ENCODE assay signal across 9 mouse cellular contexts in the genomic region with DNA sequence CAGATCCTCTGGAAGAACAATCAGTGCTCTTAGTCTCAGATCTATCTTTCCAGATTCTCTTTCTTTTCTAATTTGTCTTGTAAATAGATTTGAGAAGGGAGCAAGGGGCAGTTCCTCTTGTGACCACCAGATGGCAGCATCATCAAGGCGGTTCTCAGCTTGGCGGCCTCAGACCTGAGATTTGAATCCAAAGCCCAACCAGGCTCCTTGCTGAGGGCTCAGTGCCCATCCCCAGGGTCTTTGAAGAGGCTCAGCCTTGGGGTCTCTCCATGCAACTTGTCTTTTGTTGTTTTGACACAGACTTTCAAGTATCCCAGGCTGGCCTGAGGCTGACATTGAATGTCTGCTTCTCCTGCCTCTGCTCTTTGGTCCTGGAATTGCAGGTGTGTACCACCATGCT. TPM values are rescaled to one million over a fixed set of nuclear protein-coding genes. Genes with fewer than 3 reads are reported as not detected.
DNase-seq lines count a peak whose midpoint lies in the region; ATAC-seq and TF ChIP-seq lines count a peak whose summit lies in the region.
"Had no signal": no experiment of that assay in that cellular context is flagged by ENCODE, and none has a peak within 500 bp of the region (broad histone marks: within the 10 kb centered on the region; RNA-seq: fewer than 3 reads in every experiment).

No protein-coding gene starts in this region.

- DNase-seq in forebrain, postnatal 0 days, result peak; percentile 85
- peak; percentile 68 for DNase-seq in neural tube, embryonic 10.5 days (ENCODE audit: extremely low spot score, low spot score)
- DNase-seq in brain, embryonic 14.5 days (ENCODE audit: low read depth), result peak; percentile 78
- DNase-seq in forelimb bud, embryonic 11.5 days (ENCODE audit: low read depth, low spot score), result peak; percentile 65
- peak; percentile 81 for DNase-seq in lung, embryonic 14.5 days
- peak; percentile 76 for DNase-seq in splenic B cell, adult 2 months (ENCODE audit: low read depth, low spot score)

- no peak overlapping the region for H3K4me3 ChIP-seq in forebrain, postnatal 0 days (ENCODE audit: low read depth, low read length)
- H3K4me3 ChIP-seq in forebrain, embryonic 13.5 days, result no peak overlapping the region
- H3K4me3 ChIP-seq in neural tube, embryonic 15.5 days (replicated peaks), result no peak overlapping the region
- no peak overlapping the region for H3K4me3 ChIP-seq in lung, embryonic 14.5 days (ENCODE audit: low read depth, low read length)
- H3K4me3 ChIP-seq: heart, embryonic 15.5 days had no signal

- no peak for ATAC-seq in forebrain, postnatal 0 days
- ATAC-seq in forebrain, embryonic 13.5 days, result no peak
- no peak for ATAC-seq in neural tube, embryonic 15.5 days (ENCODE audit: low FRiP score)
- no peak for ATAC-seq in lung, embryonic 14.5 days (ENCODE audit: insufficient read depth)

- WGBS in forebrain, postnatal 0 days, result 2% methylated on average over 2 of the region's 2 CpGs
- WGBS in forebrain, embryonic 13.5 days, result 0% methylated on average over 2 of the region's 2 CpGs
- 2% methylated on average over 2 of the region's 2 CpGs for WGBS in neural tube, embryonic 15.5 days
- 0% methylated on average over 2 of the region's 2 CpGs for WGBS in lung, embryonic 14.5 days

- TF ChIP-seq CTCF in forebrain, postnatal 0 days (IDR thresholded peaks at IDR 0.05; ENCODE audit: low read depth), result peak; percentile 98
- peak; percentile 98 for TF ChIP-seq CTCF in brain, embryonic 14.5 days (IDR thresholded peaks at IDR 0.05; ENCODE audit: borderline replicate concordance, extremely low read depth, insufficient read depth, insufficient read length)
- peak; percentile 96 for TF ChIP-seq CTCF in lung, embryonic 14.5 days (IDR thresholded peaks at IDR 0.05; ENCODE audit: low read depth)

- H3K4me2 ChIP-seq in forebrain, postnatal 0 days (ENCODE audit: low read depth), result no peak overlapping the region
- H3K4me2 ChIP-seq in forebrain, embryonic 13.5 days, result no peak overlapping the region
- no peak overlapping the region for H3K4me2 ChIP-seq in neural tube, embryonic 15.5 days
- H3K4me2 ChIP-seq in lung, embryonic 14.5 days, result no peak overlapping the region
- H3K4me2 ChIP-seq: heart, embryonic 15.5 days had no signal

- no peaks in the 10 kb centered on the region for H3K36me3 ChIP-seq in forebrain, postnatal 0 days (ENCODE audit: insufficient read depth)
- H3K36me3 ChIP-seq in forebrain, embryonic 13.5 days (ENCODE audit: poor library complexity, severe bottlenecking), result no peaks in the 10 kb centered on the region
- H3K36me3 ChIP-seq in neural tube, embryonic 15.5 days, result no peaks in the 10 kb centered on the region
- no peaks in the 10 kb centered on the region for H3K36me3 ChIP-seq in lung, embryonic 14.5 days (ENCODE audit: insufficient read depth)
- H3K36me3 ChIP-seq in splenic B cell, adult 2 months (ENCODE audit: control insufficient read depth, insufficient read depth, low read length, poor library complexity, severe bottlenecking), result no peaks in the 10 kb centered on the region
- H3K36me3 ChIP-seq: heart, embryonic 15.5 days had no signal

- H3K27me3 ChIP-seq in forebrain, postnatal 0 days (ENCODE audit: insufficient read depth, low read length), result peaks cover 22% of the 10 kb centered on the region
- H3K27me3 ChIP-seq in forebrain, embryonic 13.5 days, result peaks cover 70% of the 10 kb centered on the region
- peaks cover 33% of the 10 kb centered on the region for H3K27me3 ChIP-seq in neural tube, embryonic 15.5 days (replicated peaks)
- peaks cover 71% of the 10 kb centered on the region for H3K27me3 ChIP-seq in lung, embryonic 14.5 days (ENCODE audit: insufficient read depth, low read length)
- peaks cover 6% of the 10 kb centered on the region for H3K27me3 ChIP-seq in splenic B cell, adult 2 months (ENCODE audit: control insufficient read depth, insufficient read depth, low read length, poor library complexity, severe bottlenecking)

- H3K9ac ChIP-seq in forebrain, postnatal 0 days, result no peak overlapping the region
- no peak overlapping the region for H3K9ac ChIP-seq in forebrain, embryonic 13.5 days
- H3K9ac ChIP-seq in neural tube, embryonic 15.5 days (replicated peaks), result no peak overlapping the region
- H3K9ac ChIP-seq in lung, embryonic 14.5 days, result no peak overlapping the region
- H3K9ac ChIP-seq: heart, embryonic 15.5 days had no signal

- H3K4me1 ChIP-seq in forebrain, postnatal 0 days (ENCODE audit: insufficient read depth), result no peaks in the 10 kb centered on the region
- H3K4me1 ChIP-seq in forebrain, embryonic 13.5 days, result peaks cover 27% of the 10 kb centered on the region
- peaks cover 39% of the 10 kb centered on the region for H3K4me1 ChIP-seq in neural tube, embryonic 15.5 days
- H3K4me1 ChIP-seq in lung, embryonic 14.5 days (ENCODE audit: insufficient read depth), result no peaks in the 10 kb centered on the region

- TF ChIP-seq POLR2A in brain, embryonic 14.5 days (IDR thresholded peaks at IDR 0.05; ENCODE audit: borderline replicate concordance, extremely low read depth, insufficient read depth, insufficient read length, poor library complexity, severe bottlenecking), result no peak

- H3K27ac ChIP-seq in forebrain, postnatal 0 days (ENCODE audit: low read depth, low read length), result no peak overlapping the region
- no peak overlapping the region for H3K27ac ChIP-seq in forebrain, embryonic 13.5 days
- H3K27ac ChIP-seq in neural tube, embryonic 15.5 days (replicated peaks), result no peak overlapping the region
- H3K27ac ChIP-seq in lung, embryonic 14.5 days (ENCODE audit: low read depth), result no peak overlapping the region
- H3K27ac ChIP-seq: heart, embryonic 15.5 days had no signal

- no peaks in the 10 kb centered on the region for H3K9me3 ChIP-seq in forebrain, postnatal 0 days (ENCODE audit: low read length)
- no peaks in the 10 kb centered on the region for H3K9me3 ChIP-seq in forebrain, embryonic 13.5 days (replicated peaks)
- no peaks in the 10 kb centered on the region for H3K9me3 ChIP-seq in neural tube, embryonic 15.5 days (replicated peaks)
- H3K9me3 ChIP-seq in lung, embryonic 14.5 days (ENCODE audit: low read depth, low read length), result no peaks in the 10 kb centered on the region
- H3K9me3 ChIP-seq: heart, embryonic 15.5 days had no signal

RNA-seq across cellular contexts. Expression of gene Fbxo2, which starts 10.4 kb away (rescaled TPM):
- total RNA-seq in forebrain, postnatal 0 days (2014; rRNA removed), result 10.2 and 11.9 TPM in 2 replicates
- polyA plus RNA-seq in forebrain, postnatal 0 days (2015; fragmentation: Nextera tagmentation; extraction: Ambion mirVana), result 11.4 and 15.6 TPM in 2 replicates
- 1.0 TPM in 2 replicates for polyA plus RNA-seq in forebrain, embryonic 13.5 days (2015; fragmentation: Nextera tagmentation; extraction: Ambion mirVana)
- 17.2 and 19.0 TPM in 2 replicates for polyA plus RNA-seq in neural tube, embryonic 15.5 days (2015; fragmentation: Nextera tagmentation; extraction: Ambion mirVana)
- polyA plus RNA-seq in brain, embryonic 14.5 days (2012; rRNA removed), result 2.6 and 5.1 TPM in 2 replicates
- 0.72 and 1.1 TPM in 2 replicates for polyA plus RNA-seq in lung, embryonic 14.5 days (2014; fragmentation: Nextera tagmentation; extraction: Ambion mirVana)

RNA-seq across cellular contexts. Expression of gene Fbxo44, which starts 10.6 kb away (rescaled TPM):
- total RNA-seq in forebrain, postnatal 0 days (2014; rRNA removed), result 126 and 132 TPM in 2 replicates
- 73.3 and 81.4 TPM in 2 replicates for polyA plus RNA-seq in forebrain, postnatal 0 days (2015; fragmentation: Nextera tagmentation; extraction: Ambion mirVana)
- 62.4 and 71.9 TPM in 2 replicates for polyA plus RNA-seq in forebrain, embryonic 13.5 days (2015; fragmentation: Nextera tagmentation; extraction: Ambion mirVana)
- 89.4 and 104 TPM in 2 replicates for polyA plus RNA-seq in neural tube, embryonic 15.5 days (2015; fragmentation: Nextera tagmentation; extraction: Ambion mirVana)
- polyA plus RNA-seq in brain, embryonic 14.5 days (2012; rRNA removed), result 122 and 144 TPM in 2 replicates
- polyA plus RNA-seq in lung, embryonic 14.5 days (2014; fragmentation: Nextera tagmentation; extraction: Ambion mirVana), result 9.3 and 11.0 TPM in 2 replicates

RNA-seq across cellular contexts. Expression of gene Fbxo6, which starts 18.9 kb away (rescaled TPM):
- total RNA-seq in forebrain, postnatal 0 days (2014; rRNA removed), result 22.0 and 24.0 TPM in 2 replicates
- polyA plus RNA-seq in forebrain, postnatal 0 days (2015; fragmentation: Nextera tagmentation; extraction: Ambion mirVana), result 22.8 and 24.9 TPM in 2 replicates
- polyA plus RNA-seq in forebrain, embryonic 13.5 days (2015; fragmentation: Nextera tagmentation; extraction: Ambion mirVana), result 14.2 and 16.7 TPM in 2 replicates
- 20.6 and 21.9 TPM in 2 replicates for polyA plus RNA-seq in neural tube, embryonic 15.5 days (2015; fragmentation: Nextera tagmentation; extraction: Ambion mirVana)
- 18.1 and 25.3 TPM in 2 replicates for polyA plus RNA-seq in brain, embryonic 14.5 days (2012; rRNA removed)
- 10.8 and 12.3 TPM in 2 replicates for polyA plus RNA-seq in lung, embryonic 14.5 days (2014; fragmentation: Nextera tagmentation; extraction: Ambion mirVana)

RNA-seq across cellular contexts. Expression of gene Draxin, which starts 40.3 kb away (rescaled TPM):
- total RNA-seq in forebrain, postnatal 0 days (2014; rRNA removed), result 37.5 and 40.5 TPM in 2 replicates
- 6.8 and 8.7 TPM in 2 replicates for polyA plus RNA-seq in forebrain, postnatal 0 days (2015; fragmentation: Nextera tagmentation; extraction: Ambion mirVana)
- 11.7 and 12.5 TPM in 2 replicates for polyA plus RNA-seq in forebrain, embryonic 13.5 days (2015; fragmentation: Nextera tagmentation; extraction: Ambion mirVana)
- 7.3 and 10.4 TPM in 2 replicates for polyA plus RNA-seq in neural tube, embryonic 15.5 days (2015; fragmentation: Nextera tagmentation; extraction: Ambion mirVana)
- 54.9 and 73.0 TPM in 2 replicates for polyA plus RNA-seq in brain, embryonic 14.5 days (2012; rRNA removed)
- not detected in 2 replicates for polyA plus RNA-seq in lung, embryonic 14.5 days (2014; fragmentation: Nextera tagmentation; extraction: Ambion mirVana)
- polyA plus RNA-seq: heart, embryonic 15.5 days had no signal

RNA-seq across cellular contexts. Expression of gene Mad2l2, which starts 40.7 kb away (rescaled TPM):
- total RNA-seq in forebrain, postnatal 0 days (2014; rRNA removed), result 43.6 and 45.7 TPM in 2 replicates
- polyA plus RNA-seq in forebrain, postnatal 0 days (2015; fragmentation: Nextera tagmentation; extraction: Ambion mirVana), result 102 and 104 TPM in 2 replicates
- 96.6 and 107 TPM in 2 replicates for polyA plus RNA-seq in forebrain, embryonic 13.5 days (2015; fragmentation: Nextera tagmentation; extraction: Ambion mirVana)
- polyA plus RNA-seq in neural tube, embryonic 15.5 days (2015; fragmentation: Nextera tagmentation; extraction: Ambion mirVana), result 99.2 and 99.9 TPM in 2 replicates
- polyA plus RNA-seq in brain, embryonic 14.5 days (2012; rRNA removed), result 111 and 132 TPM in 2 replicates
- polyA plus RNA-seq in lung, embryonic 14.5 days (2014; fragmentation: Nextera tagmentation; extraction: Ambion mirVana), result 60.2 and 61.1 TPM in 2 replicates
